Mouse (Mus musculus) limb, embryonic 11.5 days (tissue): Measurements from ENCODE around the gene Dapk3. TPM values are rescaled to one million over a fixed set of nuclear protein-coding genes. Genes with fewer than 3 reads are reported as not detected.
"Not testable (repeated sequence)": the region's sequence is repeated elsewhere in the genome, so short reads cannot be mapped to it uniquely, and the experiment has no call there.

ENCODE experiments used
- ATAC-seq: fragments of 200-750 bp; cut with Nextera tagmentation; 2 replicates; pipeline ENCODE4 v1.8.0; 2017; ENCODE audit warnings: low read depth; ENCODE audit not compliant: insufficient number of reproducible peaks, low FRiP score, low TSS enrichment
- DNase-seq: peaks from one replicate; pipeline ENCODE4 v3.0.0-alpha.2; 2015; ENCODE audit warnings: low spot score
- H3K27ac ChIP-seq: fragments of 300-500 bp; sonication (generic); replicated peaks from 2 replicates; pipeline ENCODE4 v1.5.1; 2014; ENCODE audit warnings: low read depth, mild to moderate bottlenecking, low read length
- H3K27me3 ChIP-seq: fragments of 300-500 bp; sonication (generic); 2 replicates; pipeline ENCODE4 v1.6.1; 2014; ENCODE audit warnings: mild to moderate bottlenecking, low read length, mixed read lengths; ENCODE audit not compliant: control insufficient read depth, insufficient read depth
- H3K36me3 ChIP-seq: fragments of 300-500 bp; sonication (generic); 2 replicates; pipeline ENCODE4 v1.6.1; 2014; ENCODE audit warnings: mild to moderate bottlenecking, low read length, moderate library complexity, mixed read lengths; ENCODE audit not compliant: control insufficient read depth, insufficient read depth
- H3K4me1 ChIP-seq: fragments of 300-500 bp; sonication (generic); 2 replicates; pipeline ENCODE4 v1.6.1; 2014; ENCODE audit warnings: low read length, mixed read lengths; ENCODE audit not compliant: control insufficient read depth, insufficient read depth
- H3K4me2 ChIP-seq: fragments of 300-500 bp; sonication (generic); 2 replicates; pipeline ENCODE4 v1.6.1; 2014; ENCODE audit warnings: low read depth, mild to moderate bottlenecking, moderate library complexity; ENCODE audit not compliant: severe bottlenecking
- H3K4me3 ChIP-seq: fragments of 300-500 bp; sonication (generic); 2 replicates; pipeline ENCODE4 v1.5.1; 2014; ENCODE audit warnings: low read depth, low read length
- H3K9ac ChIP-seq: fragments of 300-500 bp; sonication (generic); 2 replicates; pipeline ENCODE4 v1.6.1; 2014; ENCODE audit warnings: mild to moderate bottlenecking, low read length
- H3K9me3 ChIP-seq: fragments of 300-500 bp; sonication (generic); 2 replicates; pipeline ENCODE4 v1.6.1; 2016; ENCODE audit warnings: low read length; ENCODE audit not compliant: control insufficient read depth
- WGBS: fragments of 180-500 bp; shearing (Covaris S2); extraction: QIAGEN DNeasy Blood & Tissue Kit; methylation state at CpG from one replicate; pipeline ENCODE4 v1.1.7; 2014; 5-methylcytosine and 5-hydroxymethylcytosine counted together
- polyA plus RNA-seq: library from polyadenylated mRNA; unstranded; fragments of >200 nt; fragmentation: Nextera tagmentation; extraction: Ambion mirVana; gene quantifications from 2 replicates; pipeline ENCODE4 v1.2.1, GENCODE M21; 2014

Dapk3 gene
- polyA plus RNA-seq, 1 experiment from 2014 or later = 43.3 TPM

GRCm38 (mm10) chr10:81179451-81180342 is 3.1 kb upstream of the Dapk3 start:
- Histone ChIP-seq H3K27me3 (no peaks in the 10 kb centered on the region), H3K4me2 (no peak overlapping the region), H3K9ac (no peak overlapping the region), H3K36me3 (peaks cover 44% of the 10 kb centered on the region), H3K27ac (no peak overlapping the region), H3K4me3 (no peak overlapping the region), H3K4me1 (peaks cover 21% of the 10 kb centered on the region), H3K9me3 (no peaks in the 10 kb centered on the region)
- no peak for DNase-seq
- 90% methylated on average over 32 of the region's 32 CpGs for WGBS
- no peak for ATAC-seq

GRCm38 (mm10) chr10:81180946-81181345 is 1.9 kb upstream of the Dapk3 start:
- DNase-seq (no peak), ATAC-seq (no peak)
- Histone ChIP-seq H3K4me1 (peaks cover 23% of the 10 kb centered on the region), H3K9me3 (no peaks in the 10 kb centered on the region), H3K9ac (no peak overlapping the region), H3K27ac (no peak overlapping the region), H3K36me3 (peaks cover 44% of the 10 kb centered on the region), H3K4me3 (peak overlapping the region; percentile 8; the same call in 1 of the 2 replicates), H3K4me2 (no peak overlapping the region), H3K27me3 (no peaks in the 10 kb centered on the region)
- WGBS = 97% methylated on average over 13 of the region's 13 CpGs

- 82% methylated on average over 12 of the region's 12 CpGs for WGBS
- not testable (repeated sequence) for H3K4me2 ChIP-seq, DNase-seq, H3K9ac ChIP-seq, ATAC-seq, H3K27me3 ChIP-seq, H3K4me3 ChIP-seq, H3K9me3 ChIP-seq, H3K27ac ChIP-seq
- H3K4me1 ChIP-seq = peaks cover 23% of the 10 kb centered on the region
- H3K36me3 ChIP-seq = peaks cover 45% of the 10 kb centered on the region
Measured at GRCm38 (mm10) chr10:81181860-81182259, 945 bp upstream of the Dapk3 start.

GRCm38 (mm10) chr10:81183805-81184204 is 1.0 kb downstream of the Dapk3 start, which contains the start of gene 4930442H23Rik:
Gene 4930442H23Rik, minus strand, starts transcription at chr10:81183849.
- H3K27ac ChIP-seq = peak within 1 kb of the TSS; percentile 26; the same call in 1 of the 2 replicates
- DNase-seq (no peak), ATAC-seq (no peak)
- peak within 1 kb of the TSS; percentile 44 for H3K4me3 ChIP-seq
- H3K27me3 ChIP-seq = no peaks in the 10 kb centered on the region
- 92% methylated on average over 5 of the region's 5 CpGs for WGBS
- H3K4me1 ChIP-seq = peaks cover 13% of the 10 kb centered on the region
- H3K4me2 ChIP-seq = peak within 1 kb of the TSS; percentile 59
- no peaks in the 10 kb centered on the region for H3K9me3 ChIP-seq
- H3K9ac ChIP-seq = peak within 1 kb of the TSS; percentile 49
- peaks cover 42% of the 10 kb centered on the region for H3K36me3 ChIP-seq

- ATAC-seq (no peak), DNase-seq (no peak)
- no peaks in the 10 kb centered on the region for H3K9me3 ChIP-seq
- H3K4me3 ChIP-seq = no peak overlapping the region
- H3K9ac ChIP-seq = no peak overlapping the region
- H3K4me1 ChIP-seq = peaks cover 9% of the 10 kb centered on the region
- H3K36me3 ChIP-seq = peaks cover 33% of the 10 kb centered on the region
- no peak overlapping the region for H3K4me2 ChIP-seq
- H3K27me3 ChIP-seq = no peaks in the 10 kb centered on the region
- H3K27ac ChIP-seq = no peak overlapping the region
- 53% methylated on average over 4 of the region's 4 CpGs for WGBS
Measured at GRCm38 (mm10) chr10:81184765-81185164, 2.0 kb downstream of the Dapk3 start.

- H3K27me3 ChIP-seq = no peaks in the 10 kb centered on the region
- ATAC-seq (no peak), DNase-seq (no peak)
- H3K9ac ChIP-seq = no peak overlapping the region
- no peaks in the 10 kb centered on the region for H3K9me3 ChIP-seq
- no peak overlapping the region for H3K4me2 ChIP-seq
- H3K27ac ChIP-seq = no peak overlapping the region
- 94% methylated on average over 9 of the region's 9 CpGs for WGBS
- no peak overlapping the region for H3K4me3 ChIP-seq
- peaks cover 10% of the 10 kb centered on the region for H3K36me3 ChIP-seq
- peaks cover 9% of the 10 kb centered on the region for H3K4me1 ChIP-seq
Measured at GRCm38 (mm10) chr10:81187161-81187560, 4.4 kb downstream of the Dapk3 start.

GRCm38 (mm10) chr10:81189821-81190220 is 7.0 kb downstream of the Dapk3 start:
- WGBS = 81% methylated on average over 26 of the region's 26 CpGs
- Histone ChIP-seq H3K27ac (no peak overlapping the region), H3K4me2 (no peak overlapping the region), H3K9me3 (no peaks in the 10 kb centered on the region), H3K4me1 (peaks cover 14% of the 10 kb centered on the region; the same call in 1 of the 2 replicates), H3K9ac (no peak overlapping the region), H3K36me3 (peaks cover 10% of the 10 kb centered on the region), H3K27me3 (peaks cover 14% of the 10 kb centered on the region), H3K4me3 (no peak overlapping the region)
- ATAC-seq = no peak
- no peak for DNase-seq

- H3K9me3 ChIP-seq = no peaks in the 10 kb centered on the region
- no peak overlapping the region for H3K4me2 ChIP-seq
- peaks cover 12% of the 10 kb centered on the region; the same call in 1 of the 2 replicates for H3K4me1 ChIP-seq
- H3K9ac ChIP-seq = no peak overlapping the region
- H3K27ac ChIP-seq = no peak overlapping the region
- DNase-seq (no peak), ATAC-seq (no peak)
- peaks cover 20% of the 10 kb centered on the region for H3K27me3 ChIP-seq
- H3K4me3 ChIP-seq = no peak overlapping the region
- H3K36me3 ChIP-seq = peaks cover 10% of the 10 kb centered on the region
- WGBS = 69% methylated on average over 31 of the region's 31 CpGs
Measured at GRCm38 (mm10) chr10:81190236-81190911, 7.6 kb downstream of the Dapk3 start.
